Mouse (Mus musculus) neural tube, embryonic 14.5 days (tissue): ENCODE results near the gene Trabd2b. TPM values are rescaled to one million over a fixed set of nuclear protein-coding genes. Genes with fewer than 3 reads are reported as not detected.

ENCODE experiments used
- ATAC-seq: fragments of 200-750 bp; cut with Nextera tagmentation; 2 replicates; pipeline ENCODE4 v1.8.0; 2017; ENCODE audit warnings: low read depth, mild to moderate bottlenecking, moderate TSS enrichment, moderate library complexity
- H3K27ac ChIP-seq: fragments of 300-500 bp; sonication (generic); 2 replicates; pipeline ENCODE4 v1.5.1; 2014; ENCODE audit warnings: low read depth, mild to moderate bottlenecking, control low read depth, low read length, moderate library complexity, mixed read lengths
- H3K27me3 ChIP-seq: fragments of 300-500 bp; sonication (generic); 2 replicates; pipeline ENCODE4 v1.6.1; 2014; ENCODE audit warnings: low read length; ENCODE audit not compliant: control insufficient read depth, insufficient read depth
- H3K36me3 ChIP-seq: fragments of 300-500 bp; sonication (generic); 2 replicates; pipeline ENCODE4 v1.6.1; 2014; ENCODE audit warnings: low read length, mixed read lengths; ENCODE audit not compliant: control insufficient read depth, insufficient read depth
- H3K4me1 ChIP-seq: fragments of 300-500 bp; sonication (generic); 2 replicates; pipeline ENCODE4 v1.6.1; 2014; ENCODE audit warnings: low read length; ENCODE audit not compliant: control insufficient read depth, insufficient read depth
- H3K4me2 ChIP-seq: fragments of 300-500 bp; sonication (generic); 2 replicates; pipeline ENCODE4 v1.6.1; 2014; ENCODE audit warnings: mild to moderate bottlenecking, low read depth, low read length, control low read depth
- H3K4me3 ChIP-seq: fragments of 300-500 bp; sonication (generic); 2 replicates; pipeline ENCODE4 v1.5.1; 2014; ENCODE audit warnings: low read depth, low read length, control low read depth, mixed read lengths
- H3K9ac ChIP-seq: fragments of 300-500 bp; sonication (generic); replicated peaks from 2 replicates; pipeline ENCODE4 v1.6.1; 2014; ENCODE audit warnings: low read depth, mild to moderate bottlenecking, control low read depth, low read length, mixed read lengths
- H3K9me3 ChIP-seq: fragments of 300-500 bp; sonication (generic); 2 replicates; pipeline ENCODE4 v1.6.1; 2016; ENCODE audit warnings: low read length; ENCODE audit not compliant: control insufficient read depth
- WGBS: fragments of 180-500 bp; shearing (Covaris S2); extraction: QIAGEN DNeasy Blood & Tissue Kit; methylation state at CpG from one replicate; pipeline ENCODE4 v1.1.7; 2014; 5-methylcytosine and 5-hydroxymethylcytosine counted together
- polyA plus RNA-seq: library from polyadenylated mRNA; unstranded; fragments of >200 nt; fragmentation: Nextera tagmentation; extraction: Ambion mirVana; gene quantifications from 2 replicates; pipeline ENCODE4 v1.2.1, GENCODE M21; 2014

The Trabd2b gene
- polyA plus RNA-seq = 0.56 and 1.1 TPM in 2 replicates

- Histone ChIP-seq H3K4me3 (peak within 1 kb of the TSS; percentile 69), H3K9me3 (no peaks in the 10 kb centered on the region), H3K4me2 (peak within 1 kb of the TSS; percentile 93), H3K4me1 (peaks cover 4% of the 10 kb centered on the region; the same call in 1 of the 2 replicates), H3K36me3 (no peaks in the 10 kb centered on the region), H3K9ac (peak within 1 kb of the TSS; percentile 72), H3K27ac (no peak within 1 kb of the TSS; the same call in 1 of the 2 replicates), H3K27me3 (peaks cover 8% of the 10 kb centered on the region)
- ATAC-seq = peak; percentile 64
- WGBS = under 1% methylated on average over 53 of the region's 61 CpGs
Observed at GRCm38 (mm10) chr4:114406355-114407101, at the start of gene Trabd2b. Gene Trabd2b, plus strand, starts transcription at chr4:114406724.

DNA sequence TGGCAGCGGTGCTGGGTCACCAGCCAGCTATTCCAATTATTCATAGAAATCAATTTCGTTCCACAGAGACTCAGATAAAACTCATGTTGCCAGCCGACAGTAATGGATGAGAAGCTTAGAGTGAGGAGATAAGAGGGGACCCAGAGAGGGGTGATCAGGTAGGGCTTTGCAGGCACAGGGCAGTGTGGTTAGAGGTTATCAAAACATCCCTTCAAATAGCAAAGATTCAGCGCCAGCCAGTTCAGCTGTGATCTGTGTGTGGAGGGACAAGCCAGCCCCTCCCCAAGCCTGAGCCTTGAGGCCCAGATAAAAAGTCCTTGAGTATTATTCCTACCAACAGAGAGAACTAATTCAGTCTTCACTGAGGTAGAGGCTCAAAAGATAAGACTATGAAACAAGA is 49.1 kb upstream of the Trabd2b start:
- H3K4me2 ChIP-seq = no peak overlapping the region
- no peak for ATAC-seq
- WGBS = 78% methylated on average over 4 of the region's 4 CpGs

DNA sequence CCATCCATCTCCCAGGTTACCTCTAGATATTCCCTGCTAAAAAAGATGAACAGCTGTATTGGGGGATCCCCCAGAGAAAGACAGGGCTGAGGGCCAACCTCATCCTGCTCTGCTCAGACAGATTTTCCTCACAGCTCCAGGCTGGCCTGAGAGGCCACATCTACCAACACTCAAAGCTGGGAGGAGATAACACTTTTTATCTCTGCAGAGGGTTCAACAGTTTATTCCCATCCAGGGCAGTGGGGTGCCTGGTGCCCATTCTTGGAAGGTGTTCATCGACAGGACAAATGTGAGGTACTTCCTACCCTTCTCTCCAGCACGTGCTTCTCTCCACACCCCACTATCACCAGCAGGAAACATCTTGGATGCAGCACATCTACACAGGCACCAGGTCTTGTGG is 47.6 kb upstream of the Trabd2b start:
- Histone ChIP-seq H3K27ac (no peak overlapping the region), H3K9ac (no peak overlapping the region), H3K27me3 (no peaks in the 10 kb centered on the region), H3K36me3 (no peaks in the 10 kb centered on the region), H3K4me1 (no peaks in the 10 kb centered on the region), H3K4me2 (no peak overlapping the region), H3K4me3 (no peak overlapping the region), H3K9me3 (no peaks in the 10 kb centered on the region)
- no peak for ATAC-seq
- WGBS = 95% methylated on average over 2 of the region's 2 CpGs

More for the DNA sequence above, 49.1 kb upstream of the Trabd2b start:
- Histone ChIP-seq H3K27me3 (no peaks in the 10 kb centered on the region), H3K9me3 (no peaks in the 10 kb centered on the region), H3K9ac (no peak overlapping the region), H3K4me3 (no peak overlapping the region), H3K27ac (no peak overlapping the region), H3K4me1 (no peaks in the 10 kb centered on the region), H3K36me3 (no peaks in the 10 kb centered on the region)

DNA sequence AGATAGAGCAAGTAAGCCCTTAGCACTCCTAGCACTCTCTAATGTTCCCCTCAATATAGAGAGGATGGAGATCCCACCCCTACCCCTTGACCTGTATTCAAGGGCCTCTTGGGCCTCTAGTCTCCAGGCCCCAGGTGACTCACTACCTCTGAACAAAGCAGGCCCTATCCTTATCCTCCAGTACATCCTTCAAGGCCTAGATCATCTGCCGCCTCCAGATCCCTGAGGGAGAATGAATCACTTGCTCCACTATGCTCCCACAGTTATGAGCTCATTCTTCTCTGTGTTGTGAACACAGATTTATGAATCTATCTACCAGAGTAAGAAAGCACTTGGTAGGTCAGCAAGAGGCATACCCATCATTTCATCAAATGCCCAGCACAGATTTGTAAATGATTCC is 46.7 kb upstream of the Trabd2b start:
- WGBS = 93% methylated on average over 1 of the region's 1 CpGs
- Histone ChIP-seq H3K4me1 (no peaks in the 10 kb centered on the region), H3K27ac (no peak overlapping the region), H3K27me3 (no peaks in the 10 kb centered on the region), H3K36me3 (no peaks in the 10 kb centered on the region), H3K4me2 (no peak overlapping the region), H3K9ac (no peak overlapping the region), H3K9me3 (no peaks in the 10 kb centered on the region), H3K4me3 (no peak overlapping the region)
- ATAC-seq = no peak

DNA sequence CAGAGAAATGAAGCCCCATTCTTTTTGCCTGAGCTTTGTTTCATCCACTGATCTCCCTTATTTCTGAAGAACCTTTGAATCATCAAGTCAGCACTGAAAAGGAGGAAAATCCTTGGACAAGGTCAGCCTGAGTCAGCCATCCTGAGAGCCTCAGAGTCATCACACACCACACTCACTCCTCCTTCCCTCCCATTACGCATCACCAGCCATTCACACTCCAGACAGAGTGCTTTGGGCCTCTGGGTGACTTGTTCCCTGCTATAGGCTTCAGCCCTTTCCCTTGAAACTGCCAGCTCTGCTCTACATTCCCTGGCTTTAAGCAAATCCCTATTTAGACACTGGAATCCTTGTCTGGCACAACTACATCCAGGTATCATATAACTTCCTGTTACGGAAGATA is 45.2 kb upstream of the Trabd2b start:
- no peak for ATAC-seq
- 83% methylated on average over 2 of the region's 2 CpGs for WGBS

GRCm38 (mm10) chr4:114365000-114365399 is 41.5 kb upstream of the Trabd2b start:
- Histone ChIP-seq H3K27ac (no peak overlapping the region), H3K36me3 (no peaks in the 10 kb centered on the region), H3K9ac (no peak overlapping the region), H3K27me3 (no peaks in the 10 kb centered on the region), H3K4me2 (no peak overlapping the region), H3K4me3 (no peak overlapping the region), H3K4me1 (no peaks in the 10 kb centered on the region), H3K9me3 (no peaks in the 10 kb centered on the region)
- no peak for ATAC-seq
- WGBS = 90% methylated on average over 4 of the region's 4 CpGs

More for the DNA sequence above, 45.2 kb upstream of the Trabd2b start:
- no peak overlapping the region for H3K4me2 ChIP-seq
- no peak overlapping the region for H3K27ac ChIP-seq
- H3K9ac ChIP-seq = no peak overlapping the region
- no peaks in the 10 kb centered on the region for H3K36me3 ChIP-seq
- H3K4me1 ChIP-seq = no peaks in the 10 kb centered on the region
- no peak overlapping the region for H3K4me3 ChIP-seq
- H3K9me3 ChIP-seq = no peaks in the 10 kb centered on the region
- no peaks in the 10 kb centered on the region for H3K27me3 ChIP-seq

- H3K4me1 ChIP-seq = no peaks in the 10 kb centered on the region
- ATAC-seq = no peak
- H3K9ac ChIP-seq = no peak overlapping the region
- H3K9me3 ChIP-seq = no peaks in the 10 kb centered on the region
- no peak overlapping the region for H3K4me3 ChIP-seq
- H3K36me3 ChIP-seq = no peaks in the 10 kb centered on the region
- no peak overlapping the region for H3K4me2 ChIP-seq
- H3K27ac ChIP-seq = no peak overlapping the region
- no peaks in the 10 kb centered on the region for H3K27me3 ChIP-seq
Observed at GRCm38 (mm10) chr4:114365595-114365994, 40.9 kb upstream of the Trabd2b start.

GRCm38 (mm10) chr4:114367005-114367404 is 39.5 kb upstream of the Trabd2b start:
- Histone ChIP-seq H3K9me3 (no peaks in the 10 kb centered on the region), H3K9ac (no peak overlapping the region), H3K4me3 (no peak overlapping the region), H3K27me3 (no peaks in the 10 kb centered on the region), H3K4me1 (no peaks in the 10 kb centered on the region), H3K4me2 (no peak overlapping the region), H3K27ac (no peak overlapping the region), H3K36me3 (no peaks in the 10 kb centered on the region)
- 64% methylated on average over 2 of the region's 2 CpGs for WGBS
- no peak for ATAC-seq

DNA sequence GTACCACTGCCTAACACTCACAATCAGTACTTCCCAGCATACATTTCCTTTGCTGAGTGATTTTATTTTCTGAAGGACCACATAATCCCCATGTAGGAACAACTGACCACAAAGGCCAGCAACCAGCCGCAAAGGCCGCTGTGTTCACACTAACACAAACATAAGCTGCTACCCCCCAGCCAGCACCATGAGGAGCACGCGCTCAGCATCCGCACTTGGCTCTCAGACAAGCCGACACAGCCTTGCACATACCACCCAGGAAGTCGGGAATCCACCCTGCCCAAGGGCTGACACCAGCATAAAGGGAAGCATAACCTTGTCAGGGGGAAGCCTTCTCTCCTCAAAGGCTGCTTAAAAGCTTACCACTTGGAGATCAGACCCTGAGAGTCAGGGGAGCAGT is 38.7 kb upstream of the Trabd2b start:
- 58% methylated on average over 7 of the region's 7 CpGs for WGBS
- Histone ChIP-seq H3K36me3 (no peaks in the 10 kb centered on the region), H3K4me1 (no peaks in the 10 kb centered on the region), H3K4me3 (no peak overlapping the region), H3K4me2 (no peak overlapping the region), H3K27ac (no peak overlapping the region), H3K9me3 (no peaks in the 10 kb centered on the region), H3K9ac (no peak overlapping the region), H3K27me3 (no peaks in the 10 kb centered on the region)
- ATAC-seq = no peak
